Mouse (Mus musculus): ENCODE measurements at regions not wholly inside any gene's neighbourhood (a gene's known extent, or its start where the extent isn't known, plus 50 kb on each side); places are given as distances from the start of the nearest gene placed in this dataset.
A peak's percentile ranks its signal among the peaks of the same experiment; 100 is the strongest.

GRCm38 (mm10) chr11:28702384-28702783 is 118.3 kb upstream of the Ccdc85a start:
- no peak overlapping the region for H3K27ac ChIP-seq (ENCODE audit: low read depth, low read length)
- no peaks in the 10 kb centered on the region for H3K36me3 ChIP-seq (ENCODE audit: control insufficient read depth, insufficient read depth, low read length)
- H3K4me1 ChIP-seq (replicated peaks; ENCODE audit: control insufficient read depth, insufficient read depth, low read length), result no peaks in the 10 kb centered on the region
- H3K4me3 ChIP-seq (ENCODE audit: low read depth, low read length), result no peak overlapping the region
- H3K27me3 ChIP-seq (replicated peaks; ENCODE audit: control insufficient read depth, insufficient read depth, low read length), result no peaks in the 10 kb centered on the region
- WGBS, result 67% methylated on average over 1 of the region's 1 CpGs
- no peak overlapping the region for H3K9ac ChIP-seq (ENCODE audit: low read depth, low read length)
- ATAC-seq (replicated peaks; ENCODE audit: low FRiP score), result no peak
- H3K4me2 ChIP-seq, result no peak overlapping the region
- no peak for DNase-seq (ENCODE audit: low spot score)
- no peaks in the 10 kb centered on the region for H3K9me3 ChIP-seq (ENCODE audit: control insufficient read depth, low read length)

GRCm38 (mm10) chr11:28701379-28701778 is 117.3 kb upstream of the Ccdc85a start:
- 65% methylated on average over 2 of the region's 2 CpGs for WGBS
- no peak for DNase-seq (ENCODE audit: low spot score)
- Histone ChIP-seq H3K9me3 (ENCODE audit: control insufficient read depth, low read length) (no peaks in the 10 kb centered on the region), H3K27me3 (replicated peaks; ENCODE audit: control insufficient read depth, insufficient read depth, low read length) (no peaks in the 10 kb centered on the region), H3K27ac (ENCODE audit: low read depth, low read length) (no peak overlapping the region), H3K4me3 (ENCODE audit: low read depth, low read length) (no peak overlapping the region), H3K4me2 (no peak overlapping the region), H3K36me3 (ENCODE audit: control insufficient read depth, insufficient read depth, low read length) (no peaks in the 10 kb centered on the region), H3K9ac (ENCODE audit: low read depth, low read length) (no peak overlapping the region), H3K4me1 (replicated peaks; ENCODE audit: control insufficient read depth, insufficient read depth, low read length) (no peaks in the 10 kb centered on the region)
- no peak for ATAC-seq (replicated peaks; ENCODE audit: low FRiP score)

DNA sequence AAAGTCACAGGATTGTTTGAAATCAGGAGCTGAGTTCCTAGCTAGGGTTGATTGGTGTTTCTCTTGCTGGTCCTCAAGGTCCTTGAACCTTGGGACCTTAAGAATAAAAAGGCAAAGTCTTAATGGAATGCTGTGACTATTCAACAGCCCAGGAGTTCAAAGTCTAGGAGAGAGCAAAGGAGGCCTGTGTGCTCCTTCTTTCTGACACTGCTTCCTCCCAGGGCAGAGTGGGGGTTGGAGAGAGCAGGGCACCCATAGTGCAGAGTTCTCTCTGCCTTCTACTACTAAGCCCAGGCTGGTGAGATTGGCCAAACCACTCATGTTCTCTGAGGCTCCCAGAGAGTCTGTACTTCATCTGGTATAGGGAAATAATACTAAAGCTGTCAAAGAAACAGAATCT is 115.6 kb upstream of the Ccdc85a start:
- Histone ChIP-seq H3K4me1 (replicated peaks; ENCODE audit: control insufficient read depth, insufficient read depth, low read length) (no peaks in the 10 kb centered on the region), H3K4me3 (ENCODE audit: low read depth, low read length) (no peak overlapping the region), H3K9me3 (ENCODE audit: control insufficient read depth, low read length) (no peaks in the 10 kb centered on the region), H3K9ac (ENCODE audit: low read depth, low read length) (no peak overlapping the region), H3K27ac (ENCODE audit: low read depth, low read length) (no peak overlapping the region), H3K36me3 (ENCODE audit: control insufficient read depth, insufficient read depth, low read length) (no peaks in the 10 kb centered on the region), H3K27me3 (replicated peaks; ENCODE audit: control insufficient read depth, insufficient read depth, low read length) (no peaks in the 10 kb centered on the region), H3K4me2 (no peak overlapping the region)
- ATAC-seq (replicated peaks; ENCODE audit: low FRiP score), result no peak
- DNase-seq (ENCODE audit: low spot score), result no peak

GRCm38 (mm10) chr11:28697644-28698480 is 113.7 kb upstream of the Ccdc85a start:
- ATAC-seq (replicated peaks; ENCODE audit: low FRiP score) (no peak), DNase-seq (ENCODE audit: low spot score) (no peak)
- 44% methylated on average over 8 of the region's 8 CpGs for whole genome bisulfite sequencing
- H3K4me1 ChIP-seq (replicated peaks; ENCODE audit: control insufficient read depth, insufficient read depth, low read length), result peaks cover 3% of the 10 kb centered on the region; the same call in 1 of the 2 replicates
- H3K4me3 ChIP-seq (ENCODE audit: low read depth, low read length), result no peak overlapping the region
- H3K36me3 ChIP-seq (ENCODE audit: control insufficient read depth, insufficient read depth, low read length), result no peaks in the 10 kb centered on the region
- no peaks in the 10 kb centered on the region for H3K27me3 ChIP-seq (replicated peaks; ENCODE audit: control insufficient read depth, insufficient read depth, low read length)
- no peak overlapping the region for H3K9ac ChIP-seq (ENCODE audit: low read depth, low read length)
- H3K4me2 ChIP-seq, result no peak overlapping the region
- no peaks in the 10 kb centered on the region for H3K9me3 ChIP-seq (ENCODE audit: control insufficient read depth, low read length)
- no peak overlapping the region for H3K27ac ChIP-seq (ENCODE audit: low read depth, low read length)

DNA sequence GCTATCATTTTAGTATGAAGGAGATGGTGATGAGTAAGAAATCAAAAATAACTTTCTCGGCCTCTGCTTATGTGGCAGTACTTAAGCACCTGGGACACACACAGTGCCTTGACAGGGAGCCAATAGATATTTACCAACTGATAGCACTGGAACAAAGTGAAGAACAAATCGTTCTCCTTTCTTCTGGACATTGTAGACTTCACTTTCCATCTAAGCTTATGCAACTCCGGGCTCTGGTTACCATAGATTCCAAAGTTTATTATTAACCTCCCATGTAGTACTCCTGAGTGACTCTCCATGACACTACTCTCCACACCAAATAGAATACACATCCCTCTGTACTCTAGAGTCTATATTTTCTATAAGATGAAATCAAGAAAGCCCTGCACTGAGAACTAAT is 110.9 kb upstream of the Ccdc85a start:
- Histone ChIP-seq H3K4me3 (ENCODE audit: low read depth, low read length) (no peak overlapping the region), H3K9me3 (ENCODE audit: control insufficient read depth, low read length) (no peaks in the 10 kb centered on the region), H3K27me3 (replicated peaks; ENCODE audit: control insufficient read depth, insufficient read depth, low read length) (no peaks in the 10 kb centered on the region), H3K4me1 (replicated peaks; ENCODE audit: control insufficient read depth, insufficient read depth, low read length) (peaks cover 3% of the 10 kb centered on the region; the same call in 1 of the 2 replicates), H3K4me2 (no peak overlapping the region), H3K9ac (ENCODE audit: low read depth, low read length) (no peak overlapping the region), H3K36me3 (ENCODE audit: control insufficient read depth, insufficient read depth, low read length) (no peaks in the 10 kb centered on the region), H3K27ac (ENCODE audit: low read depth, low read length) (no peak overlapping the region)
- WGBS, result 67% methylated on average over 3 of the region's 3 CpGs
- ATAC-seq (replicated peaks; ENCODE audit: low FRiP score), result peak; percentile 63; the same call in 1 of the 2 replicates
- DNase-seq (ENCODE audit: low spot score), result no peak

GRCm38 (mm10) chr11:28693303-28693702 is 109.2 kb upstream of the Ccdc85a start:
- Histone ChIP-seq H3K9ac (ENCODE audit: low read depth, low read length) (no peak overlapping the region), H3K4me3 (ENCODE audit: low read depth, low read length) (no peak overlapping the region), H3K27me3 (replicated peaks; ENCODE audit: control insufficient read depth, insufficient read depth, low read length) (no peaks in the 10 kb centered on the region), H3K4me1 (replicated peaks; ENCODE audit: control insufficient read depth, insufficient read depth, low read length) (peaks cover 3% of the 10 kb centered on the region; the same call in 1 of the 2 replicates), H3K9me3 (ENCODE audit: control insufficient read depth, low read length) (no peaks in the 10 kb centered on the region), H3K27ac (ENCODE audit: low read depth, low read length) (no peak overlapping the region), H3K36me3 (ENCODE audit: control insufficient read depth, insufficient read depth, low read length) (no peaks in the 10 kb centered on the region), H3K4me2 (no peak overlapping the region)
- 57% methylated on average over 1 of the region's 1 CpGs for WGBS
- DNase-seq (ENCODE audit: low spot score) (no peak), ATAC-seq (replicated peaks; ENCODE audit: low FRiP score) (no peak)

- no peak overlapping the region for H3K4me2 ChIP-seq
- no peak overlapping the region for H3K9ac ChIP-seq (ENCODE audit: low read depth, low read length)
- H3K27ac ChIP-seq (ENCODE audit: low read depth, low read length), result no peak overlapping the region
- H3K27me3 ChIP-seq (replicated peaks; ENCODE audit: control insufficient read depth, insufficient read depth, low read length), result no peaks in the 10 kb centered on the region
- no peak overlapping the region for H3K4me3 ChIP-seq (ENCODE audit: low read depth, low read length)
- no peaks in the 10 kb centered on the region for H3K36me3 ChIP-seq (ENCODE audit: control insufficient read depth, insufficient read depth, low read length)
- no peaks in the 10 kb centered on the region for H3K9me3 ChIP-seq (ENCODE audit: control insufficient read depth, low read length)
- 34% methylated on average over 3 of the region's 3 CpGs for WGBS
- ATAC-seq (replicated peaks; ENCODE audit: low FRiP score) (no peak), DNase-seq (ENCODE audit: low spot score) (no peak)
- peaks cover 3% of the 10 kb centered on the region; the same call in 1 of the 2 replicates for H3K4me1 ChIP-seq (replicated peaks; ENCODE audit: control insufficient read depth, insufficient read depth, low read length)
These were observed 108.4 kb upstream of the Ccdc85a start for GRCm38 (mm10) chr11:28692263-28693194.

GRCm38 (mm10) chr11:28688436-28688835 is 104.3 kb upstream of the Ccdc85a start:
- no peaks in the 10 kb centered on the region for H3K27me3 ChIP-seq (replicated peaks; ENCODE audit: control insufficient read depth, insufficient read depth, low read length)
- no peaks in the 10 kb centered on the region for H3K9me3 ChIP-seq (ENCODE audit: control insufficient read depth, low read length)
- H3K36me3 ChIP-seq (ENCODE audit: control insufficient read depth, insufficient read depth, low read length), result no peaks in the 10 kb centered on the region
- WGBS, result 79% methylated on average over 1 of the region's 1 CpGs
- H3K4me2 ChIP-seq, result no peak overlapping the region
- no peak overlapping the region for H3K4me3 ChIP-seq (ENCODE audit: low read depth, low read length)
- no peak overlapping the region for H3K27ac ChIP-seq (ENCODE audit: low read depth, low read length)
- ATAC-seq (replicated peaks; ENCODE audit: low FRiP score) (no peak), DNase-seq (ENCODE audit: low spot score) (no peak)
- H3K9ac ChIP-seq (ENCODE audit: low read depth, low read length), result no peak overlapping the region
- no peaks in the 10 kb centered on the region for H3K4me1 ChIP-seq (replicated peaks; ENCODE audit: control insufficient read depth, insufficient read depth, low read length)

Data from liver, embryonic 11.5 days (tissue).